In the genomic region with DNA sequence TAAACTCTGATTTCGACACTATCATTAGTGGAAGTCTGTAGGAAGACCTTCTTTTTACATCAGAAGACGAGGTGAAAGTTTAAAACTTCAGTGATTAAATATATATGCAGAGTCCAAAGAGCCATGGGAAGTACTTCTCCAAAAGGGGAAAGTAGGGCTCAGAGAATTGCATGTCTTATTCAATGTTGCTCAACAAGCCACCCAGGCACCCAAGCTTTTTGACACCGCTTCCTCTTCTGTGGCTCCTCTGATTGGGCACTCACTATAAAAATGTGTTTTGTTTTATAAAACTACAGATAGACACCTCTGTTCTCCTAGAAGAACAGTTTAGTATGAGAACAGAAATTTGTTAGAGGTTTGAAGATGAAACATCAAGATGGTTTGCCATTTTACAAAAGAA, we compare ENCODE assay signal across 32 mouse cellular contexts.
"Had no signal": no experiment of that assay in that cellular context is flagged by ENCODE, and none has a peak within 500 bp of the region (broad histone marks: within the 10 kb centered on the region; RNA-seq: fewer than 3 reads in every experiment).

No protein-coding gene starts in this region.

- ATAC-seq: hindbrain, embryonic 16.5 days; hindbrain, postnatal 0 days; inflammation-experienced regulatory T-cells, adult 6 months; intestine, embryonic 15.5 days; intestine, embryonic 16.5 days had no signal

- H3K4me2 ChIP-seq: heart, embryonic 11.5 days; heart, embryonic 12.5 days; heart, embryonic 13.5 days; heart, embryonic 15.5 days; hindbrain, embryonic 12.5 days; hindbrain, embryonic 13.5 days; hindbrain, embryonic 14.5 days; hindbrain, embryonic 15.5 days; intestine, embryonic 15.5 days; kidney, embryonic 15.5 days had no signal

- H3K27me3 ChIP-seq: heart, embryonic 12.5 days; heart, embryonic 13.5 days; heart, embryonic 15.5 days; hindbrain, embryonic 12.5 days; hindbrain, embryonic 13.5 days; hindbrain, embryonic 15.5 days; intestine, embryonic 15.5 days; kidney, embryonic 15.5 days had no signal

- H3K9ac ChIP-seq: heart, embryonic 12.5 days; heart, embryonic 13.5 days; heart, embryonic 15.5 days; hindbrain, embryonic 12.5 days; hindbrain, embryonic 13.5 days; hindbrain, embryonic 14.5 days; hindbrain, embryonic 15.5 days; intestine, embryonic 15.5 days; kidney, embryonic 15.5 days had no signal

- H3K27ac ChIP-seq: heart, embryonic 10.5 days; heart, embryonic 13.5 days; heart, embryonic 15.5 days; hindbrain, embryonic 10.5 days; hindbrain, embryonic 12.5 days; hindbrain, embryonic 13.5 days; hindbrain, embryonic 14.5 days; hindbrain, embryonic 15.5 days; hindbrain, postnatal 0 days; intestine, embryonic 15.5 days; kidney, embryonic 15.5 days; kidney, postnatal 0 days; layer of hippocampus, adult 2 months had no signal

- H3K4me3 ChIP-seq: heart, embryonic 10.5 days; heart, embryonic 12.5 days; heart, embryonic 13.5 days; heart, embryonic 15.5 days; hindbrain, embryonic 10.5 days; hindbrain, embryonic 12.5 days; hindbrain, embryonic 13.5 days; hindbrain, embryonic 15.5 days; intestine, embryonic 15.5 days; kidney, embryonic 15.5 days; layer of hippocampus, adult 2 months had no signal

- H3K4me1 ChIP-seq: heart, embryonic 10.5 days; heart, embryonic 12.5 days; heart, embryonic 13.5 days; heart, embryonic 15.5 days; hindbrain, embryonic 12.5 days; hindbrain, embryonic 13.5 days; intestine, embryonic 15.5 days; kidney, embryonic 15.5 days had no signal

- H3K36me3 ChIP-seq: heart, embryonic 10.5 days; heart, embryonic 12.5 days; heart, embryonic 13.5 days; heart, embryonic 15.5 days; hindbrain, embryonic 10.5 days; hindbrain, embryonic 12.5 days; hindbrain, embryonic 13.5 days; hindbrain, embryonic 15.5 days; intestine, embryonic 15.5 days; kidney, embryonic 15.5 days had no signal

- DNase-seq: heart, postnatal 14 days; heart, postnatal 36 days; heart, postnatal 4 days; kidney, adult 11 months; kidney, adult 18-20 months; kidney, adult 8-10 months; kidney, adult 9 months; kidney, postnatal 10 days; kidney, postnatal 14 days; kidney, postnatal 25 days; kidney, postnatal 36 days; kidney, postnatal 4 days; layer of hippocampus, adult 9-11 months; layer of hippocampus, postnatal 36 days had no signal

- H3K9me3 ChIP-seq: heart, embryonic 10.5 days; heart, embryonic 12.5 days; heart, embryonic 13.5 days; heart, embryonic 15.5 days; hindbrain, embryonic 10.5 days; hindbrain, embryonic 12.5 days; hindbrain, embryonic 13.5 days; hindbrain, embryonic 15.5 days; intestine, embryonic 15.5 days; kidney, embryonic 15.5 days had no signal
